Mouse (Mus musculus) left cerebral cortex, postnatal 4 days (tissue): Measurements from ENCODE around the gene Inhbc. TPM values are rescaled to one million over a fixed set of nuclear protein-coding genes. Genes with fewer than 3 reads are reported as not detected.
"Not testable (repeated sequence)": the region's sequence is repeated elsewhere in the genome, so short reads cannot be mapped to it uniquely, and the experiment has no call there.

ENCODE experiments used
- DNase-seq: peaks from one replicate; pipeline ENCODE4 v3.0.0-alpha.2; 2022
- intact Hi-C: fragments of 180-260 bp; cut with DNase I; formaldehyde crosslinking; loops from one replicate; pipeline ENCODE4 v1.15.1; 2025
- total RNA-seq, 2 experiments: library from RNA; stranded (reverse); gene quantifications; 2 replicates each; pipeline ENCODE4 v1.2.3; 2021

Gene Inhbc
- total RNA-seq, 2 experiments from 2014 or later, result not detected

- DNase-seq, result no peak
- intact Hi-C loops, result no loop called here
These were observed 59.4 kb downstream of the Inhbc start for GRCm38 (mm10) chr10:127310523-127311475.

- intact Hi-C loops, DNase-seq: not testable (repeated sequence)
These were observed 61.1 kb downstream of the Inhbc start for GRCm38 (mm10) chr10:127309167-127309566.

Other genes starting within 250 kb of the Inhbc start
- 10 to 100 TPM; 86.3 to 90.7 TPM for gene Os9, start 249.3 kb downstream of the Inhbc start, total RNA-seq
- gene B4galnt1, start 205.2 kb downstream of the Inhbc start, total RNA-seq, result 100 to 1,000 TPM in 1 of 2 experiments, 10 to 100 TPM in 1; 99.8 to 109 TPM
- gene Slc26a10, start 189.8 kb downstream of the Inhbc start, total RNA-seq, result under 1 TPM; 0.83 to 0.88 TPM
- 10 to 100 TPM; 70.5 to 75.6 TPM for gene Arhgef25, start 180.3 kb downstream of the Inhbc start, total RNA-seq
- gene Dtx3, start 174.7 kb downstream of the Inhbc start, total RNA-seq, result 100 to 1,000 TPM; 184 to 207 TPM
- 10 to 100 TPM; 23.8 to 25.0 TPM for gene Pip4k2c, start 158.8 kb downstream of the Inhbc start, total RNA-seq
- gene Kif5a, start 107.1 kb downstream of the Inhbc start, total RNA-seq, result 100 to 1,000 TPM; 291 to 312 TPM
- 100 to 1,000 TPM; 298 to 302 TPM for gene Dctn2, start 104.1 kb downstream of the Inhbc start, total RNA-seq
- gene Mbd6, start 81.4 kb downstream of the Inhbc start, total RNA-seq, result 10 to 100 TPM; 47.7 to 51.5 TPM
- 10 to 100 TPM; 65.3 to 65.5 TPM for gene Mars, start 58.6 kb downstream of the Inhbc start, total RNA-seq
- 1 to 10 TPM in 1 of 2 experiments, under 1 TPM in 1; 0.56 to 1.1 TPM for gene Arhgap9, start 48.5 kb downstream of the Inhbc start, total RNA-seq
- gene Gli1, start 28.5 kb downstream of the Inhbc start, total RNA-seq, result 1 to 10 TPM; 2.8 to 4.1 TPM
- gene Inhbe, start 16.0 kb downstream of the Inhbc start, total RNA-seq, result not detected
- gene R3hdm2, start 9.9 kb upstream of the Inhbc start, total RNA-seq, result 100 to 1,000 TPM; 158 to 165 TPM
- 1 to 10 TPM; 5.1 to 5.2 TPM for gene Stac3, start 131.3 kb upstream of the Inhbc start, total RNA-seq
- 1 to 10 TPM; 4.9 to 7.5 TPM for gene Ndufa4l2, start 144.5 kb upstream of the Inhbc start, total RNA-seq
- 10 to 100 TPM; 39.7 to 39.9 TPM for gene Shmt2, start 152.0 kb upstream of the Inhbc start, total RNA-seq
- gene Nxph4, start 164.1 kb upstream of the Inhbc start, total RNA-seq, result 10 to 100 TPM; 12.9 to 14.4 TPM